Mouse (Mus musculus): ENCODE measurements at regions not wholly inside any gene's neighbourhood (a gene's known extent, or its start where the extent isn't known, plus 50 kb on each side); places are given as distances from the start of the nearest gene placed in this dataset.
"Not testable (repeated sequence)": the region's sequence is repeated elsewhere in the genome, so short reads cannot be mapped to it uniquely, and the experiment has no call there.

DNA sequence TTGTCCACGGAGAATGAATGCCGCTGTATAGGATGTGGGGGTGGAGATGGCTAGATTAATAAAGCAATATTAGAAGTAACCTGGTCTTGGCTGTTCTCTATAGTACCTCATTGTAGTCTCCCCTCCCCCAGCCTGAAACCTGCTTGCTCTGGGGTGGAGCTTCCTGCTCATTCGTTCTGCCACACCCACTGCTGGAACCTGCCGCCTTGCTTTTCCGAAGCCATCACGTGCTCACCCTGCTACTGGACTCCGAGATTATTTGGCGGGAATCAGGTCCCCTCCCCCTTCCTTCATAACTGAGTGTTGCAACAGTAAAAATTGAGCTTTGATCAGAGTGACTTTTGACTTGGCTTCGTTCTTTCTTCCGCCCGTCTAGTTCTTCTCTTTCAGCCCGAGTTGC, 112.5 kb upstream of the Daam1 start:
- DNase-seq (ENCODE audit: low spot score) = not testable (repeated sequence)

GRCm38 (mm10) chr12:71718911-71719310, 112.0 kb upstream of the Daam1 start:
- no peak for DNase-seq (ENCODE audit: low spot score)

GRCm38 (mm10) chr12:71725140-71725539, 105.7 kb upstream of the Daam1 start:
- no peak for DNase-seq (ENCODE audit: low spot score)

GRCm38 (mm10) chr12:71725713-71726336, 105.1 kb upstream of the Daam1 start:
- DNase-seq (ENCODE audit: low spot score) = peak; percentile 43

- DNase-seq (ENCODE audit: low spot score) = no peak
These were observed 87.5 kb upstream of the Daam1 start for GRCm38 (mm10) chr12:71743345-71743744.

GRCm38 (mm10) chr12:71746011-71746410, 84.9 kb upstream of the Daam1 start:
- no peak for DNase-seq (ENCODE audit: low spot score)

DNA sequence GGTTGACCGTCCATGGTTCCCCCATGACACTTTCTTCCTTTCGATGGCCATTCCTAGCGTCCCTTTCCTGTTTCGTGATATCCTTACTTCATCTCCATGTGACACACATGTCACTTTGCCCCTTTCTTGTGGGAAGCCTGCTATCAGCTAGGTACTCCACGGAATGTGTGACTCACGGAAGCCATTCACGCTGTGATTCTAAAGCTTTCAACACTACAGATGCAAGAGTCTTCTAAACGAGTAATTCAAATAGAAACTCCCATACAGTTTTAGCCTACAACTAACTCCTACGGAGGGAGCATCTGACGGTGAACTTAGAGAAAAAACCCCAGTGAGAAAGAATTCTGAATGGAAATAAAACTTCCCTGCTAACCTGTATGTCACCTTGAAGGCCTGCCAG, 83.5 kb upstream of the Daam1 start:
- no peak for DNase-seq (ENCODE audit: low spot score)

DNA sequence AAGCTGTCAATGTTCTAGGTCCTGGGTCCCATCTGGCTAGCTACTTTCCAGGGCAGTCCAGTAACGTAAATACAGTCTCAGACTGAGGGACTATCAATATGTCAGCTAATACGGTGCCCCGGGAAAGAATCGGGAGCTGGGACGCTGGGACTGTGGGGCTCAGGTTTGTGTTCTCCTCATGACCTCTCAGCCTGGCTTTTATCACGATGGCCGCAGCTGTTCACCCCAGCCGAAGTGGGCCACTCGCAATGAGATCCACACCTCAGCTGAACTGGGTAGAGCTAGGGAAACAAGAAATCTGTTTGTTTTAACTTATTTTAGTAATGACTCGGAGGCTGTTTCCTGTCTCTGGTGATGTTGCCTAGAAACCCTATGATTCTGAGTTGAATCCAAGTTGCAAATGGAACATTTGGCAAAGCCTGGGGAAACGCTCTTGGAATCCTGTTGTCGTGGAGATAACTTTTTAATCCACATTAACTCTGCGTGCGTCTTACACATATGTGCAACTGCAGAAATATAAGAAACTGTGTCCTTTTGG, 83.0 kb upstream of the Daam1 start:
- no peak for DNase-seq (ENCODE audit: low spot score)

- DNase-seq (ENCODE audit: low spot score) = no peak
These were observed 82.1 kb upstream of the Daam1 start for GRCm38 (mm10) chr12:71748731-71749130.

- DNase-seq (ENCODE audit: low spot score) = no peak
These were observed 81.2 kb upstream of the Daam1 start for GRCm38 (mm10) chr12:71749668-71750067.

DNA sequence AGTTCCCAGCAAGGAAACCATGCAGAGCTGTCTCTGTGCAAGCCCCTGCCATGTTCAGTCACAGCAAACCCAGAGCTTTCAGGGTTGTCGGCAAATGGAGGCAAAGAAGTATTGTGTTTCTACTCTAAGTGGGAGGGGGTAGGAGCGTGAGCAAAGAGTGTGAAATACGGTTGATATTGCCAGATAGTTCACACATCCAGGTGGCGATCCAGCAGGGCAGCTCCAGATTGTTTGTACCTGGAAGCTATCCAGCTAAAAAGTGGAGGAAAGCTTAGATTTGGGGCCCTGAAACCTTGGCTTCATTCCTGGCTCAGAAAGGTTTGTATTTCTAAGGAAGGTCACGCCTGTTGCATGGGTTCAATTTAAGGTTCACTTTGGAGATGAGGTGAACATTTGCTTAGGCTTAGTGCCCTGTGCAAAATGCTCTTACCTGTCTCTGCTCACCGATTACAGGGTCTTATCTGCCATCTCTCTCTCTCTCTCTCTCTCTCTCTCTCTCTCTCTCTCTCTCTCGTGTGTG, 78.1 kb upstream of the Daam1 start:
- no peak for DNase-seq (ENCODE audit: low spot score)

- no peak for DNase-seq (ENCODE audit: low spot score)
These were observed 77.6 kb upstream of the Daam1 start for GRCm38 (mm10) chr12:71753276-71753675.

GRCm38 (mm10) chr12:71763194-71763593, 67.7 kb upstream of the Daam1 start:
- DNase-seq (ENCODE audit: low spot score) = no peak

DNA sequence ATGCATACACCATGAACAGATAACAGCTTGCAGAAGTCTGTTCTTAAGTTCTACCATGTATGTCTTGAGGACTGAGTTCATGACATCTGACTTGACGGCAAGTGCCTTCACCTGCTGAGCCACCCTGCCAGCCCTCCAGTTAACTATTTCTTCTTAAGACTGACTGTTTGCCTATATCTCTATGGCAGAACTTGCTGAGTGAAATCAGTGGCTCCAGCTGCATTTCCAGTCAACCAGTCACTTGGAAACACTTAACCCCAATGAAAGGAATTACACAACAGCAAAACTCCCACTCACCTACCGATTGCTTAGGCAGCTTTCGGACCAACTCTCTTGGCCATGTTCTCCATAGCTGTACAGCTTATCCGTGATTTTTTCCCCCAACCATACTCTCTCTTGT, 64.8 kb upstream of the Daam1 start:
- DNase-seq (ENCODE audit: low spot score) = no peak

DNA sequence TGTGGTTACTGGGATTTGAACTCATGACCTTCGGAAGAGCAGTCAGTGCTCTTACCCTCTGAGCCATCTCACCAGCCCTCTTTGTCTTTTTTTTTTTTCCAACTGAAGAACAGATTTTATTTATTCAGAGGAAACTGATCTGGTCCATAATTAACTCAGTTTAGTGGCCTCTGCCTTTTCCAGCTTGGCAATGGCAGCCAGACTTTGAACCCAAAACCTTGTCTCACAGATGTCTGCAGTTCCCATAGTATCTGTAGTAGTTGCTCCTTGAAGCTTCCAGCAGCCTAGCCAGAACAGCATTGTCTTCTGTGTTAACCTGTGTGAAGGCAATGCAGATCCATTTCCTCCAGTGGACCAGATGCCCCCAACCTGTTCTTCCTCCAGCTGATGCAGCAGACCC, 64.2 kb upstream of the Daam1 start:
- no peak for DNase-seq (ENCODE audit: low spot score)

GRCm38 (mm10) chr12:71767896-71768295, 63.0 kb upstream of the Daam1 start:
- DNase-seq (ENCODE audit: low spot score) = no peak

- peak; percentile 95 for DNase-seq (ENCODE audit: low spot score)
These were observed 62.4 kb upstream of the Daam1 start for GRCm38 (mm10) chr12:71768471-71768870.

DNA sequence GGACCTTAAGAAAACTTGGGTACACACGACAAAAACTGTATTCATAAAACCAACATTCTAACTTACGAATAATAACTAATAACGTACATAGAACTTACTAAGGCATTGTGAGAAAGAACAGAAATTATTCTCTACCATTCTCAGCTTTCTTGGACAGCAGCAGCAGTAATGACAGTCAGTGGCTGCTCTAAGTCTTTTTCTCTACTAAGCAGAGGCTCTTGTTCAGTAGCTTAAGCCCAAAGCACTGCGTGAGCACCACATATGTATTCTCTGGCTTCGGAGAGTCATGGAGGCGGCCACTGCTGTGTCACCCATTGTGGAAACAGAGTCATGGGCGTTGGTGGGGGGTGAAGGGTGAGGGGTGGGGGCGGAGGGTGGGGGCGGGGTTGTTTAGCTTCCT, 62.0 kb upstream of the Daam1 start:
- no peak for DNase-seq (ENCODE audit: low spot score)

GRCm38 (mm10) chr12:71769302-71769701, 61.6 kb upstream of the Daam1 start:
- DNase-seq (ENCODE audit: low spot score) = no peak

DNA sequence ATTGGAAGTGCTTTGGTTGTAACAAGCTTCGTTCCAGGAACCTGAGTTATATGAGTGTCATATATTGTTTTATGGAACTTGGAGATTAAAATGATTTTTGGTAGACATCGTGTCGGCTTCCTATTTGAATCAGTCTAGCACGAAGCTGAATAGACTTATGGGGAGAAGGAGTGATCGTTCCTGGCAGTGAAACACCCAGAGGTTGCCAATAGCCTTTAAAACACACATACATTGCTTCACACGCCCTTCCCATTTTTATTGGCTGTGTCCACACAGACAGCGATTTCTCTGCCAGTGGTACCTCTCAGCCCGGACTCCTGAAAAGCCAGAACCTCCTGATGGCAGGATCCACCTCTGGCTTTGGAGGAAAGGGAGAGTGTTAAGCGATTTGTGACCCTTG, 57.0 kb upstream of the Daam1 start:
- DNase-seq (ENCODE audit: low spot score) = no peak

- no peak for DNase-seq (ENCODE audit: low spot score)
These were observed 55.8 kb upstream of the Daam1 start for GRCm38 (mm10) chr12:71775126-71775525.

GRCm38 (mm10) chr12:71778137-71778536, 52.7 kb upstream of the Daam1 start:
- DNase-seq (ENCODE audit: low spot score) = peak; percentile 64

- no peak for DNase-seq (ENCODE audit: low spot score)
These were observed 51.9 kb upstream of the Daam1 start for GRCm38 (mm10) chr12:71778948-71779347.

- no peak for DNase-seq (ENCODE audit: low spot score)
These were observed 51.5 kb upstream of the Daam1 start for GRCm38 (mm10) chr12:71779418-71779817.
